Mouse (Mus musculus): Measurements from ENCODE around the gene Osbpl3. TPM values are rescaled to one million over a fixed set of nuclear protein-coding genes. Genes with fewer than 3 reads are reported as not detected.

Osbpl3 gene
- polyA plus RNA-seq, 1 experiment from 2014 or later, result 4.5 TPM

GRCm38 (mm10) chr6:50316795-50317505 is 139.1 kb downstream of the Osbpl3 start:
- Histone ChIP-seq H3K4me3 (no peak overlapping the region), H3K4me1 (peaks cover 5% of the 10 kb centered on the region; the same call in 1 of the 2 replicates), H3K9ac (no peak overlapping the region), H3K4me2 (no peak overlapping the region), H3K27ac (no peak overlapping the region), H3K27me3 (no peaks in the 10 kb centered on the region), H3K9me3 (replicated peaks) (no peaks in the 10 kb centered on the region), H3K36me3 (ENCODE audit: poor library complexity, severe bottlenecking) (no peaks in the 10 kb centered on the region)
- no peak for ATAC-seq
- 93% methylated on average over 7 of the region's 7 CpGs for WGBS

- no peak overlapping the region for H3K9ac ChIP-seq
- H3K4me3 ChIP-seq, result no peak overlapping the region
- H3K27me3 ChIP-seq, result no peaks in the 10 kb centered on the region
- no peaks in the 10 kb centered on the region for H3K9me3 ChIP-seq (replicated peaks)
- WGBS, result 79% methylated on average over 12 of the region's 12 CpGs
- no peak overlapping the region for H3K4me2 ChIP-seq
- peaks cover 5% of the 10 kb centered on the region; the same call in 1 of the 2 replicates for H3K4me1 ChIP-seq
- no peak for ATAC-seq
- no peaks in the 10 kb centered on the region for H3K36me3 ChIP-seq (ENCODE audit: poor library complexity, severe bottlenecking)
- H3K27ac ChIP-seq, result no peak overlapping the region
Observed at GRCm38 (mm10) chr6:50314406-50315071, 141.5 kb downstream of the Osbpl3 start.

- no peaks in the 10 kb centered on the region for H3K36me3 ChIP-seq (ENCODE audit: poor library complexity, severe bottlenecking)
- H3K4me2 ChIP-seq, result no peak overlapping the region
- H3K4me3 ChIP-seq, result no peak overlapping the region
- H3K9me3 ChIP-seq (replicated peaks), result no peaks in the 10 kb centered on the region
- peak; percentile 77 for ATAC-seq
- WGBS, result 43% methylated on average over 4 of the region's 4 CpGs
- no peak overlapping the region for H3K9ac ChIP-seq
- H3K27ac ChIP-seq, result no peak overlapping the region
- no peaks in the 10 kb centered on the region for H3K27me3 ChIP-seq
- H3K4me1 ChIP-seq, result 0 out of 2 replicates have a peak, but pooled peaks cover under 1% of the 10 kb centered on the region
Observed at GRCm38 (mm10) chr6:50312647-50313046, 143.4 kb downstream of the Osbpl3 start.

- Histone ChIP-seq H3K4me2 (no peak overlapping the region), H3K36me3 (ENCODE audit: poor library complexity, severe bottlenecking) (no peaks in the 10 kb centered on the region), H3K9ac (no peak overlapping the region), H3K4me1 (no peaks in the 10 kb centered on the region), H3K9me3 (replicated peaks) (no peaks in the 10 kb centered on the region), H3K27me3 (no peaks in the 10 kb centered on the region), H3K4me3 (no peak overlapping the region), H3K27ac (no peak overlapping the region)
- peak; percentile 61 for ATAC-seq
- 45% methylated on average over 6 of the region's 6 CpGs for WGBS
Observed at GRCm38 (mm10) chr6:50309019-50309418, 147.0 kb downstream of the Osbpl3 start.

GRCm38 (mm10) chr6:50306625-50307024 is 149.4 kb downstream of the Osbpl3 start:
- Histone ChIP-seq H3K36me3 (ENCODE audit: poor library complexity, severe bottlenecking) (no peaks in the 10 kb centered on the region), H3K27me3 (no peaks in the 10 kb centered on the region), H3K9ac (no peak overlapping the region), H3K4me3 (no peak overlapping the region), H3K9me3 (replicated peaks) (no peaks in the 10 kb centered on the region), H3K4me1 (no peaks in the 10 kb centered on the region), H3K4me2 (no peak overlapping the region), H3K27ac (no peak overlapping the region)
- 85% methylated on average over 4 of the region's 4 CpGs for WGBS
- ATAC-seq, result no peak

GRCm38 (mm10) chr6:50304949-50305491 is 151.0 kb downstream of the Osbpl3 start:
- peak; percentile 50; the same call in 1 of the 2 replicates for ATAC-seq
- H3K4me3 ChIP-seq, result no peak overlapping the region
- 67% methylated on average over 4 of the region's 4 CpGs for WGBS

GRCm38 (mm10) chr6:50301121-50301520 is 154.9 kb downstream of the Osbpl3 start:
- no peaks in the 10 kb centered on the region for H3K9me3 ChIP-seq (replicated peaks)
- no peaks in the 10 kb centered on the region for H3K4me1 ChIP-seq
- no peak overlapping the region for H3K4me3 ChIP-seq
- H3K9ac ChIP-seq, result no peak overlapping the region
- no peaks in the 10 kb centered on the region for H3K36me3 ChIP-seq (ENCODE audit: poor library complexity, severe bottlenecking)
- no peak overlapping the region for H3K27ac ChIP-seq
- no peak for ATAC-seq
- 51% methylated on average over 7 of the region's 7 CpGs for WGBS
- H3K27me3 ChIP-seq, result no peaks in the 10 kb centered on the region
- no peak overlapping the region for H3K4me2 ChIP-seq

More at GRCm38 (mm10) chr6:50304949-50305491, 151.0 kb downstream of the Osbpl3 start:
- no peaks in the 10 kb centered on the region for H3K9me3 ChIP-seq (replicated peaks)
- no peaks in the 10 kb centered on the region for H3K36me3 ChIP-seq (ENCODE audit: poor library complexity, severe bottlenecking)
- H3K9ac ChIP-seq, result no peak overlapping the region
- no peak overlapping the region for H3K27ac ChIP-seq
- H3K4me1 ChIP-seq, result no peaks in the 10 kb centered on the region
- H3K27me3 ChIP-seq, result no peaks in the 10 kb centered on the region
- H3K4me2 ChIP-seq, result no peak overlapping the region

GRCm38 (mm10) chr6:50300622-50301021 is 155.4 kb downstream of the Osbpl3 start:
- no peak overlapping the region for H3K4me2 ChIP-seq
- WGBS, result 46% methylated on average over 6 of the region's 6 CpGs
- no peak for ATAC-seq

GRCm38 (mm10) chr6:50299071-50299470 is 156.9 kb downstream of the Osbpl3 start:
- WGBS, result 89% methylated on average over 7 of the region's 7 CpGs
- H3K36me3 ChIP-seq (ENCODE audit: poor library complexity, severe bottlenecking), result no peaks in the 10 kb centered on the region
- H3K4me1 ChIP-seq, result no peaks in the 10 kb centered on the region
- no peaks in the 10 kb centered on the region for H3K9me3 ChIP-seq (replicated peaks)
- no peak overlapping the region for H3K27ac ChIP-seq
- no peak overlapping the region for H3K4me2 ChIP-seq
- ATAC-seq, result no peak
- no peak overlapping the region for H3K9ac ChIP-seq
- no peak overlapping the region for H3K4me3 ChIP-seq
- H3K27me3 ChIP-seq, result no peaks in the 10 kb centered on the region

More at GRCm38 (mm10) chr6:50300622-50301021, 155.4 kb downstream of the Osbpl3 start:
- no peaks in the 10 kb centered on the region for H3K9me3 ChIP-seq (replicated peaks)
- no peak overlapping the region for H3K27ac ChIP-seq
- no peaks in the 10 kb centered on the region for H3K36me3 ChIP-seq (ENCODE audit: poor library complexity, severe bottlenecking)
- H3K4me3 ChIP-seq, result no peak overlapping the region
- H3K27me3 ChIP-seq, result no peaks in the 10 kb centered on the region
- no peak overlapping the region for H3K9ac ChIP-seq
- no peaks in the 10 kb centered on the region for H3K4me1 ChIP-seq

- Histone ChIP-seq H3K9ac (no peak overlapping the region), H3K4me1 (no peaks in the 10 kb centered on the region), H3K4me3 (no peak overlapping the region), H3K4me2 (no peak overlapping the region), H3K36me3 (ENCODE audit: poor library complexity, severe bottlenecking) (no peaks in the 10 kb centered on the region), H3K9me3 (replicated peaks) (no peaks in the 10 kb centered on the region), H3K27me3 (no peaks in the 10 kb centered on the region), H3K27ac (no peak overlapping the region)
- 88% methylated on average over 9 of the region's 9 CpGs for WGBS
- ATAC-seq, result no peak
Observed at GRCm38 (mm10) chr6:50297671-50298070, 158.3 kb downstream of the Osbpl3 start.

- 68% methylated on average over 10 of the region's 10 CpGs for WGBS
- ATAC-seq, result no peak
Observed at GRCm38 (mm10) chr6:50295136-50295535, 160.9 kb downstream of the Osbpl3 start.

GRCm38 (mm10) chr6:50294128-50294527 is 161.9 kb downstream of the Osbpl3 start:
- WGBS, result 60% methylated on average over 1 of the region's 1 CpGs
- H3K9ac ChIP-seq, result no peak overlapping the region
- no peaks in the 10 kb centered on the region for H3K27me3 ChIP-seq
- no peak overlapping the region for H3K4me3 ChIP-seq
- H3K27ac ChIP-seq, result no peak overlapping the region
- ATAC-seq, result peak; percentile 58; the same call in 1 of the 2 replicates
- H3K4me2 ChIP-seq, result no peak overlapping the region
- H3K4me1 ChIP-seq, result no peaks in the 10 kb centered on the region
- H3K9me3 ChIP-seq (replicated peaks), result no peaks in the 10 kb centered on the region
- H3K36me3 ChIP-seq (ENCODE audit: poor library complexity, severe bottlenecking), result no peaks in the 10 kb centered on the region

More at GRCm38 (mm10) chr6:50295136-50295535, 160.9 kb downstream of the Osbpl3 start:
- no peaks in the 10 kb centered on the region for H3K4me1 ChIP-seq
- H3K9ac ChIP-seq, result no peak overlapping the region
- H3K27me3 ChIP-seq, result no peaks in the 10 kb centered on the region
- no peaks in the 10 kb centered on the region for H3K9me3 ChIP-seq (replicated peaks)
- no peak overlapping the region for H3K4me2 ChIP-seq
- H3K36me3 ChIP-seq (ENCODE audit: poor library complexity, severe bottlenecking), result no peaks in the 10 kb centered on the region
- H3K27ac ChIP-seq, result no peak overlapping the region
- H3K4me3 ChIP-seq, result no peak overlapping the region

All from forebrain, embryonic 13.5 days (tissue).